In genomic region chr9:41809291-41809690, GRCm38 (mm10) we compare ENCODE assay signal across 12 mouse cellular contexts.
DNase-seq lines count a peak whose midpoint lies in the region; TF ChIP-seq lines count a peak whose summit lies in the region.
"Had no signal": no experiment of that assay in that cellular context is flagged by ENCODE, and none has a peak within 500 bp of the region (broad histone marks: within the 10 kb centered on the region; RNA-seq: fewer than 3 reads in every experiment).

No protein-coding gene starts in this region.

- no peaks in the 10 kb centered on the region for H3K79me2 ChIP-seq in C2C12 (ENCODE audit: control insufficient read depth, insufficient read depth)

- H3K4me1 ChIP-seq in kidney, adult 2 months (ENCODE audit: control insufficient read depth, insufficient read depth, low read length): peaks cover 3% of the 10 kb centered on the region; the same call in 1 of the 2 replicates
- H3K4me1 ChIP-seq in lung, adult 2 months (ENCODE audit: control insufficient read depth, insufficient read depth, low read length): no peaks in the 10 kb centered on the region

- 73% methylated on average over 4 of the region's 4 CpGs for WGBS in kidney, adult 2 months
- 67% methylated on average over 4 of the region's 4 CpGs for WGBS in lung, adult 2 months

- no peak for TF ChIP-seq POLR2A in kidney, adult 2 months (IDR thresholded peaks at IDR 0.05; ENCODE audit: low read depth, low read length)
- no peak for TF ChIP-seq POLR2A in lung, adult 2 months (IDR thresholded peaks at IDR 0.05; ENCODE audit: borderline replicate concordance, extremely low read depth, low read depth, low read length)

- no peak overlapping the region for H3K4me3 ChIP-seq in kidney, adult 2 months (ENCODE audit: insufficient read depth, low read depth, low read length)
- H3K4me3 ChIP-seq in C2C12 (ENCODE audit: insufficient read depth, poor library complexity, severe bottlenecking): no peak overlapping the region
- H3K4me3 ChIP-seq in lung, adult 2 months (replicated peaks; ENCODE audit: extremely low read depth, low read depth, low read length): no peak overlapping the region
- H3K4me3 ChIP-seq: midbrain, embryonic 13.5 days; neural tube, embryonic 15.5 days had no signal

- H3K79me3 ChIP-seq in C2C12 (ENCODE audit: low read depth): no peaks in the 10 kb centered on the region

- H3K27ac ChIP-seq in kidney, adult 2 months (ENCODE audit: insufficient read depth, low read depth, low read length): no peak overlapping the region; the same call in 1 of the 2 replicates
- H3K27ac ChIP-seq: midbrain, embryonic 13.5 days; neural tube, embryonic 15.5 days had no signal

- intact Hi-C loops in heart, postnatal 25 days (cut with DNase I): no loop called here

- H3ac ChIP-seq in C2C12 (ENCODE audit: control insufficient read depth, insufficient read length, low read depth): no peak overlapping the region

- peak; percentile 2 for DNase-seq in kidney, adult 2 months
- DNase-seq in kidney, postnatal 25 days: no peak
- peak; percentile 38 for DNase-seq in adipocyte (ENCODE audit: low spot score)
- peak; percentile 16 for DNase-seq in heart, postnatal 25 days (ENCODE audit: low spot score)
- DNase-seq in layer of hippocampus, postnatal 10 days (ENCODE audit: low spot score in 2 of 2): no peak
- no peak for DNase-seq in kidney, adult 9 months
- no peak for DNase-seq in lung, adult 2 months
- DNase-seq: lung, embryonic 14.5 days; thymus, postnatal 4 days had no signal

- no peak for TF ChIP-seq CTCF in kidney, adult 2 months (conservative IDR thresholded peaks at IDR 0.05; ENCODE audit: insufficient read depth, insufficient read length, low read depth, low read length)
- no peak for TF ChIP-seq CTCF in C2C12 (IDR thresholded peaks at IDR 0.05; ENCODE audit: control insufficient read depth, insufficient read depth, insufficient read length)
- TF ChIP-seq CTCF in lung, adult 2 months (IDR thresholded peaks at IDR 0.05; ENCODE audit: insufficient read depth, low read length): no peak

- no peaks in the 10 kb centered on the region for H3K27me3 ChIP-seq in kidney, adult 2 months (replicated peaks; ENCODE audit: control insufficient read depth, insufficient read depth, low read length)
- no peaks in the 10 kb centered on the region for H3K27me3 ChIP-seq in C2C12 (ENCODE audit: control insufficient read depth, insufficient read depth, insufficient read length)
- H3K27me3 ChIP-seq: midbrain, embryonic 13.5 days; neural tube, embryonic 15.5 days had no signal

- H3K36me3 ChIP-seq in kidney, adult 2 months (ENCODE audit: control insufficient read depth, insufficient read depth, low read length): no peaks in the 10 kb centered on the region
- H3K36me3 ChIP-seq in C2C12 (ENCODE audit: control insufficient read depth, insufficient read depth): no peaks in the 10 kb centered on the region
- H3K36me3 ChIP-seq: midbrain, embryonic 13.5 days; neural tube, embryonic 15.5 days had no signal

TF ChIP-seq in C2C12, 6 proteins besides CTCF, POLR2A, EP300 and RAD21:
- TF ChIP-seq MYOG (IDR thresholded peaks at IDR 0.05; ENCODE audit: control insufficient read depth, extremely low read depth, insufficient read length) (no peak), MAX (IDR thresholded peaks at IDR 0.05) (peak; percentile 39)

Comparison
In these comparisons a context has a peak if more than half of its experiments do, and no peak if none do; other contexts are left out.
1. DNase-seq: peak in kidney, adult 2 months (single experiment), adipocyte (single experiment) and heart, postnatal 25 days (single experiment); none in kidney, postnatal 25 days (0 of 2), layer of hippocampus, postnatal 10 days (0 of 2), kidney, adult 9 months (single experiment) and lung, adult 2 months (single experiment).